Mouse (Mus musculus) CD4-positive helper T cell, adult 2 months (primary cell): ENCODE results near the gene Car3.

Experiments
- DNase-seq: peaks from one replicate; pipeline ENCODE4 v3.0.0-alpha.2; 2012; ENCODE audit warnings: low read depth, missing footprints, low spot score

The Car3 gene

GRCm38 (mm10) chr3:14876325-14876918 is 13.1 kb downstream of the Car3 start:
- no peak for DNase-seq

GRCm38 (mm10) chr3:14877251-14877909 is 14.1 kb downstream of the Car3 start:
- DNase-seq, result no peak

- DNase-seq, result no peak
These were observed 15.5 kb downstream of the Car3 start for GRCm38 (mm10) chr3:14878749-14879223.

GRCm38 (mm10) chr3:14879293-14879692 is 16.0 kb downstream of the Car3 start:
- no peak for DNase-seq

GRCm38 (mm10) chr3:14880277-14880676 is 17.0 kb downstream of the Car3 start:
- DNase-seq, result no peak

- no peak for DNase-seq
These were observed 18.7 kb downstream of the Car3 start for GRCm38 (mm10) chr3:14882005-14882404.

GRCm38 (mm10) chr3:14882756-14883155 is 19.4 kb downstream of the Car3 start:
- no peak for DNase-seq

GRCm38 (mm10) chr3:14884826-14885225 is 21.5 kb downstream of the Car3 start:
- DNase-seq, result no peak

GRCm38 (mm10) chr3:14886102-14887098 is 23.1 kb downstream of the Car3 start, which contains the start of gene Car2:
TSS of gene Car2 (plus strand) at chr3:14886273.
- DNase-seq, result peak; percentile 45

- DNase-seq, result peak; percentile 17
These were observed 23.9 kb downstream of the Car3 start for GRCm38 (mm10) chr3:14887134-14887666.

GRCm38 (mm10) chr3:14887686-14888295 is 24.5 kb downstream of the Car3 start:
- DNase-seq, result no peak

- DNase-seq, result no peak
These were observed 25.2 kb downstream of the Car3 start for GRCm38 (mm10) chr3:14888549-14888948.

- DNase-seq, result no peak
These were observed 25.8 kb downstream of the Car3 start for GRCm38 (mm10) chr3:14889085-14889484.

GRCm38 (mm10) chr3:14889716-14890409 is 26.6 kb downstream of the Car3 start:
- no peak for DNase-seq

- DNase-seq, result no peak
These were observed 29.7 kb downstream of the Car3 start for GRCm38 (mm10) chr3:14892991-14893390.

- no peak for DNase-seq
These were observed 30.4 kb downstream of the Car3 start for GRCm38 (mm10) chr3:14893700-14894099.

- DNase-seq, result no peak
These were observed 32.0 kb downstream of the Car3 start for GRCm38 (mm10) chr3:14895333-14895732.

- no peak for DNase-seq
These were observed 34.5 kb downstream of the Car3 start for GRCm38 (mm10) chr3:14897770-14898169.

- DNase-seq, result no peak
These were observed 40.1 kb downstream of the Car3 start for GRCm38 (mm10) chr3:14903380-14903779.

GRCm38 (mm10) chr3:14904165-14904564 is 40.9 kb downstream of the Car3 start:
- no peak for DNase-seq

GRCm38 (mm10) chr3:14907271-14907670 is 44.0 kb downstream of the Car3 start:
- no peak for DNase-seq
